8 mouse cellular contexts compared by ENCODE assay signal in the genomic region with DNA sequence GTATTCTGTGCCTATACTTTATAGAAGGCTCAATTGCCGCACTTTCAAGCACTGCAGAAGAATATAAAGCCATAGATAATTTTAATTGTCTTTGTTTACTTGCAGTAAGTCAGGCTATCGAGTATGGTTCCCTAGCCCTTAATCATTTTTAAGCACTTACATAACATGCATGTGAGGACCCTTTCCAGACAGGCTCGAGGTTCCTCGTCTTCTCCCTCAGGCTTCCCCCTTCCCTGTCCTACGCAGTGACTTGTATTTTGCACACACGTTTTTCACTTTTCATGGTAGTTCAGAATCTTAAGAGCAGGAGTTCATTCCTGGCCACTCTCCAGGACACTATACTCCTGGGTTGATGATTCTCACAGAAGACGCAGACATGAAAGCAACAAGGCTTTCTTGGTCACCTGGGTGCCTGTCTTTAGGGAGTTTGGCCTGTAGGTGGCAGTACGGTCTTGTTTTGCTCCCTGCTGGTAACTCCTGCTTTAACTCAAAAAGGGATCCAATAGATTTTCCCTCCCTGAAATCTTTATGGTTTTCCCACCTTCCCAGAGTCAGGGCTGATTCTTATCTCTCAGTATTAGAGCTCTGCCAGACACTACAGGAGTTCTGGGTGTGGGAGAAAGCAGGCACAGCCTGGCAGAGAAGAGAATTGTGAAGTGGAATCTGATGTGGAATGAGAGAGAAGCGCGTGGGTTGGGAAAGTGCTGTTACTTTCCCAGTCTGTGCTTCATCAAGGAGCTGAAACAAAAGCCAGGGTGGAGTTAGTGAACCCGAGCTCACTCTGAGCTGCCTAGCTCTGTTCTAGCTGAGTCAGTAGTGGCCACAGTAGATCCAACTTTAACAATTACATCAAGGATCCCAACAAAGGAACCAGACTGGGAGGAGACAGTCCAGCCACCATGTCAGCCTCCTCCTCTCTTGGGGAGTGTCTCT.
DNase-seq lines count a peak whose midpoint lies in the region; ATAC-seq lines count a peak whose summit lies in the region.

No protein-coding gene starts in this region.

- H3K27me3 ChIP-seq in midbrain, embryonic 15.5 days (replicated peaks) = no peaks in the 10 kb centered on the region

- H3K9ac ChIP-seq in midbrain, embryonic 15.5 days = no peak overlapping the region

- intact Hi-C loops in gastrocnemius, postnatal 14 days (cut with DNase I; ENCODE audit: low total_unique reads) = no loop called here
- intact Hi-C loops in left cerebral cortex, postnatal 25 days (cut with DNase I) = loop anchor here (5.0 kb wide), 1 partner anchor 69 kb away; no protein-coding TSS in a partner anchor

- DNase-seq in cerebellum, adult 11 months = peak; percentile 2
- no peak for DNase-seq in cerebellum, adult 11-12 months
- peak; percentile 53 to 55 for DNase-seq in cerebellum, postnatal 4 days (ENCODE audit: low spot score in 2 of 2)
- peak; percentile 38 for DNase-seq in gastrocnemius, postnatal 14 days
- DNase-seq in kidney, adult 11 months = peak; percentile 19
- DNase-seq in left cerebral cortex, postnatal 25 days (ENCODE audit: low spot score in 2 of 2) = peak; percentile 81 to 94
- peak; percentile 88 for DNase-seq in telencephalon, adult 2 months (ENCODE audit: low read depth, low spot score)

- H3K36me3 ChIP-seq in midbrain, embryonic 15.5 days (replicated peaks) = no peaks in the 10 kb centered on the region

- H3K27ac ChIP-seq in midbrain, embryonic 15.5 days = no peak overlapping the region

- H3K4me3 ChIP-seq in midbrain, embryonic 15.5 days = no peak overlapping the region

- H3K4me1 ChIP-seq in midbrain, embryonic 15.5 days = no peaks in the 10 kb centered on the region

- ATAC-seq in midbrain, embryonic 15.5 days (replicated peaks) = peak; percentile 89

- H3K4me2 ChIP-seq in midbrain, embryonic 15.5 days = no peak overlapping the region

- H3K9me3 ChIP-seq in midbrain, embryonic 15.5 days = no peaks in the 10 kb centered on the region

- WGBS in midbrain, embryonic 15.5 days = 43% methylated on average over 11 of the region's 11 CpGs
